Mouse (Mus musculus): ENCODE measurements around the gene Hint1. TPM values are rescaled to one million over a fixed set of nuclear protein-coding genes. Genes with fewer than 3 reads are reported as not detected.
A peak's percentile ranks its signal among the peaks of the same experiment; 100 is the strongest.
"Not testable (repeated sequence)": the region's sequence is repeated elsewhere in the genome, so short reads cannot be mapped to it uniquely, and the experiment has no call there.

The Hint1 gene
- polyA plus RNA-seq, 1 experiment = 324 TPM

DNA sequence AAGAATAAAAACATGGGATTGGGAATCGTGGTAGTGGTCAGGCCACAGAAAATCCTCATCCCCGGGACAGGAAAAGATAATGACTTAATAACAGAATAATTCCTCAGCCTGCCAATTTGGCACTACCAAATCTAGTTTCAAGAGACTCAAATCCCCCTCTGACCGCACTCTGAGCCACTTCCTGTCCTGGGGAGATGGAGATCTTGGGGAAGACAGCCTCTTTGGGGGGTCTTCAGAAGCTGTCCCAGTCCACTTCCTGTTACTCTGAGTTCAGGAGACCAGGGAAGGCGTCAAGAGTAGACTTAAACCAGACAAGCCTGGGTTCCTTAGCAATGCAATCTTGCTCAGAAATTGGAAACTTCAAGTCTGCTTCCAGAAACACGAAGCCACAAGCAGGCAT is 21.2 kb upstream of the Hint1 start:
- H3K27me3 ChIP-seq (ENCODE audit: control insufficient read depth, insufficient read depth, low read length, poor library complexity, severe bottlenecking) = no peaks in the 10 kb centered on the region
- H3K4me1 ChIP-seq (ENCODE audit: control insufficient read depth, insufficient read depth, low read length) = no peaks in the 10 kb centered on the region
- H3K27ac ChIP-seq (ENCODE audit: insufficient read depth, low read length) = no peak overlapping the region
- H3K4me3 ChIP-seq (ENCODE audit: low read depth, low read length) = no peak overlapping the region
- TF ChIP-seq POLR2A (IDR thresholded peaks at IDR 0.05; ENCODE audit: insufficient read depth, low read length) (no peak), EP300 (IDR thresholded peaks at IDR 0.05; ENCODE audit: insufficient read depth, low read depth, low read length) (no peak), CTCF (IDR thresholded peaks at IDR 0.05; ENCODE audit: low read depth, low read length) (no peak)
- peaks cover 3% of the 10 kb centered on the region; the same call in 1 of the 2 replicates for H3K9me3 ChIP-seq (replicated peaks; ENCODE audit: control insufficient read depth, insufficient read depth, low read length, poor library complexity, severe bottlenecking)
- H3K36me3 ChIP-seq (ENCODE audit: control insufficient read depth, insufficient read depth, low read length, poor library complexity, severe bottlenecking) = no peaks in the 10 kb centered on the region
- H3K9ac ChIP-seq (ENCODE audit: low read depth, poor library complexity, severe bottlenecking) = no peak overlapping the region

DNA sequence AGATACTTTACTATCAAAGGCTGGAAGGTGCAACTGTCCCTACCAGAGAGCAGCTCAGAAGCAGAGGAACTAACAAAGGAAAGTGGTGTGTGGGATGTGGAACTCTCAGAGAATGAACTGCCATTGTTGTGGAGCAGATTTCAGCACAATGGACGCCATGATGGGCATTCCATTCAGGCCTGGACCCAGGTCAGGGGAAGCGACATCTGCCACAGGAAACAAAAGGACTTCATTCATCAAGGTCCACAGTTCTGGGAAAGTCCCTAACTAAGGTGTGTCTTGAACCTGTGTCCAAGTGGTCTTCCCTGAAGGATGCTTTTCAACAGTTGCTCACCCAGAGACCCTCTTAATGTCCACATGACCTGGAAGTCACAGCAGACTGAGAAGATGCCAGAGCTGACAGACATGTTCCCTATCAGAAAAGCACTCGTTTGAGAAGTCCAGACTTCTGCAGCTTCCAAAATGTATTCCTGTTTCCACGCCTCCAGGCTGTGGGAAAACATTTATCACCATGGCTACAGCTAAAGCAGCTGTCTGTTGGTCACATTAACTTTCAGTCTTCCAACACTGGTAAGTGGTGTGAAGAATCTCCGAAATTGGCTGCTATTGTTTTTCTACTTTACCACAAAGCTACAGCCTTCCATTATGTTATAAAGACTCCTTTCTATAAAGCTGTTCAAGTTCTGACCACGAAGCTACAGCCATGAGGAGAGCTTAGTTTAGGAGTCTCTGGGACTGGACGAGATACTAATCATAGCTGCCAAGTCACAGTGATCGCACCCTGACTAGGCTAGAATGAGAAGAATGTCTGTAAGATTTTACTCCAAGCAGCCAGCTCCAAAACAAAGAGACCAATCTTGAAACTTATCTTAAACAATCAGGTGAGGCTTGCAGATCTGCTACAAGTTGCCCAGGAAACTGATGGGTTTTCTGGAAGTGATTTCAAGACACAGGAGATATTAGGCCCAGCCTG is 20.4 kb upstream of the Hint1 start:
- H3K27ac ChIP-seq (ENCODE audit: insufficient read depth, low read length) = no peak overlapping the region
- TF ChIP-seq EP300 (IDR thresholded peaks at IDR 0.05; ENCODE audit: insufficient read depth, low read depth, low read length) = no peak
- TF ChIP-seq POLR2A (IDR thresholded peaks at IDR 0.05; ENCODE audit: insufficient read depth, low read length) = no peak
- no peak for TF ChIP-seq CTCF (IDR thresholded peaks at IDR 0.05; ENCODE audit: low read depth, low read length)

DNA sequence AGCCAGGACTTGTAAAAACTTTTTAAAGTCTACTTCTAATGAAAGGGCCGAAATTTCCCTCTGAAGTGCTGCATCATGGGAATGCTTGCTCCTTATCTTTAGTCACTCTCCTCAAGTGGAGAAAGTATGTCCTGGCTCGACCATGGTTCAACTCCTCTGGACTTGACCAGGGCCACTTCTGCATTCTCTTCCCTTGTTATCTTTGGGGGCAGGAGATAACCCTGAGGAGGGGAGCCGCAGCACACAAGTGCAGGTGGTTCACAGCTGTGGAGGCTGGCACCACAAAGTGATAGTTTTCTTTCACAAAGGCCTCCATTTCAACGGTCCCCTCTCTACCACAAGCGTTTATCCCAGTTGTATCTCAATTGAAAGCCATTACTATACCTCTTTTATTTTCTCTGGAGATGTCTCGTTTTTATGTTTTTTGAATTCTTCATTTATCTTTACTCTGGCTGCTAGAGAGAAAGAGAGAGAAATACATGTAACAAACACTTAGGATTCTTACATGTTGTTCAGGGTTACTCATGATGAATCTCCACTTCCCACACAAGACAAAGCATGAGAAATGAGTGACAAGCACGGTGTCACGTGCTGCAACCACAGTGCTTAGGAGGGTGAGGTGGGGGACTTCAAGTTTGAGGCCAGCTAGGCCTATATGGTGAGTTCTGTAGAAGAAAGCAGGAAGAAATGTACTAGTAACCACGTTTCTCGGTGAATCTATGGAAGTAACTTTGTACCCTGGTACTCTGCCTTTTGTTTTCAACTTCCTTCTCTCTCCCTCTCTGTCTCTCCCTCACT is 16.0 kb upstream of the Hint1 start:
- Histone ChIP-seq H3K27ac (ENCODE audit: insufficient read depth, low read length) (no peak overlapping the region), H3K4me3 (ENCODE audit: low read depth, low read length) (no peak overlapping the region), H3K9ac (ENCODE audit: low read depth, poor library complexity, severe bottlenecking) (no peak overlapping the region), H3K4me1 (ENCODE audit: control insufficient read depth, insufficient read depth, low read length) (no peaks in the 10 kb centered on the region), H3K27me3 (ENCODE audit: control insufficient read depth, insufficient read depth, low read length, poor library complexity, severe bottlenecking) (no peaks in the 10 kb centered on the region), H3K9me3 (replicated peaks; ENCODE audit: control insufficient read depth, insufficient read depth, low read length, poor library complexity, severe bottlenecking) (peaks cover 3% of the 10 kb centered on the region; the same call in 1 of the 2 replicates), H3K36me3 (ENCODE audit: control insufficient read depth, insufficient read depth, low read length, poor library complexity, severe bottlenecking) (no peaks in the 10 kb centered on the region)
- no peak for TF ChIP-seq EP300 (IDR thresholded peaks at IDR 0.05; ENCODE audit: insufficient read depth, low read depth, low read length)
- no peak for TF ChIP-seq CTCF (IDR thresholded peaks at IDR 0.05; ENCODE audit: low read depth, low read length)
- no peak for TF ChIP-seq POLR2A (IDR thresholded peaks at IDR 0.05; ENCODE audit: insufficient read depth, low read length)

More for the DNA sequence above, 20.4 kb upstream of the Hint1 start:
- no peaks in the 10 kb centered on the region for H3K36me3 ChIP-seq (ENCODE audit: control insufficient read depth, insufficient read depth, low read length, poor library complexity, severe bottlenecking)
- H3K27me3 ChIP-seq (ENCODE audit: control insufficient read depth, insufficient read depth, low read length, poor library complexity, severe bottlenecking) = no peaks in the 10 kb centered on the region
- H3K9me3 ChIP-seq (replicated peaks; ENCODE audit: control insufficient read depth, insufficient read depth, low read length, poor library complexity, severe bottlenecking) = peaks cover 3% of the 10 kb centered on the region; the same call in 1 of the 2 replicates
- no peaks in the 10 kb centered on the region for H3K4me1 ChIP-seq (ENCODE audit: control insufficient read depth, insufficient read depth, low read length)
- H3K4me3 ChIP-seq (ENCODE audit: low read depth, low read length) = no peak overlapping the region
- no peak overlapping the region for H3K9ac ChIP-seq (ENCODE audit: low read depth, poor library complexity, severe bottlenecking)

DNA sequence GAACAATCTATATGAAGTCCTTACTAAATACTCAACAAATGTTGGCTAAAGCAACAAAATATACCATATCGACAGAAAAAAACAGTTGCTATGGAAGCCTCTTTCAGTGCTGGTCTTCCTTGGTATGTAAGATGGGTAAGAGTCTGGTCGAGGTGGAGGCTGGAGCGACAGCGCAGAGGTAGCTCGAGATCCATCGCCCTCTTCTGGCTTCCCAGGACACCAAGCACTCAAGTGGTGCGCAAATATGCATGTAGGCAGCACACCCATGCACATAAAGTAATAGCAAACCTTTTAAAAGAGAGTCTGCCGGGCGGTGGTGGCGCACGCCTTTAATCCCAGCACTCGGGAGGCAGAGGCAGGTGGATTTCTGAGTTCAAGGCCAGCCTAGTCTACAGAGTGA is 14.5 kb upstream of the Hint1 start:
- Histone ChIP-seq H3K27ac (ENCODE audit: insufficient read depth, low read length) (no peak overlapping the region), H3K9ac (ENCODE audit: low read depth, poor library complexity, severe bottlenecking) (no peak overlapping the region), H3K27me3 (ENCODE audit: control insufficient read depth, insufficient read depth, low read length, poor library complexity, severe bottlenecking) (no peaks in the 10 kb centered on the region), H3K4me3 (ENCODE audit: low read depth, low read length) (no peak overlapping the region), H3K36me3 (ENCODE audit: control insufficient read depth, insufficient read depth, low read length, poor library complexity, severe bottlenecking) (no peaks in the 10 kb centered on the region), H3K9me3 (replicated peaks; ENCODE audit: control insufficient read depth, insufficient read depth, low read length, poor library complexity, severe bottlenecking) (peaks cover 3% of the 10 kb centered on the region; the same call in 1 of the 2 replicates), H3K4me1 (ENCODE audit: control insufficient read depth, insufficient read depth, low read length) (no peaks in the 10 kb centered on the region)
- no peak for TF ChIP-seq POLR2A (IDR thresholded peaks at IDR 0.05; ENCODE audit: insufficient read depth, low read length)
- peak; percentile 36 for TF ChIP-seq CTCF (IDR thresholded peaks at IDR 0.05; ENCODE audit: low read depth, low read length)
- no peak for TF ChIP-seq EP300 (IDR thresholded peaks at IDR 0.05; ENCODE audit: insufficient read depth, low read depth, low read length)

DNA sequence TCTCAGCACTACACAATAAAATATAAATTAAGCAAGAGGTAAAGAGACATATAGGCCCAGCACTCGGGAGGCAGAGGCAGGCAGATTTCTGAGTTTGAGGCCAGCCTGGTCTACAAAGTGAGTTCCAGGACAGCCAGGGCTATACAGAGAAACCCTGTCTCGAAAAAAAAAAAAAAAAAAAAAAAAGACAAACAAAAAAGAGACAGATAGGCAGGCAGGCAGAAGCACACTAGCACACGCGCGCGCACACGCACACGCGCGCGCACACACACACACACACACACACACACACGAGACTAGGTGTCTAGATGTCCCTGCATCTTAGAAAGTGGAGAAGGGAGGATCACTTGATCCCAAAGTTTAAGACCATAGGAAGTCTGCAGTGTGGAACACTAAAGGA is 7.3 kb upstream of the Hint1 start:
- H3K9ac ChIP-seq (ENCODE audit: low read depth, poor library complexity, severe bottlenecking) = peak overlapping the region; percentile 37; the same call in 1 of the 2 replicates
- H3K4me1 ChIP-seq (ENCODE audit: control insufficient read depth, insufficient read depth, low read length); H3K9me3 ChIP-seq (replicated peaks; ENCODE audit: control insufficient read depth, insufficient read depth, low read length, poor library complexity, severe bottlenecking); H3K27me3 ChIP-seq (ENCODE audit: control insufficient read depth, insufficient read depth, low read length, poor library complexity, severe bottlenecking); H3K36me3 ChIP-seq (ENCODE audit: control insufficient read depth, insufficient read depth, low read length, poor library complexity, severe bottlenecking): not testable (repeated sequence)
- peak overlapping the region; percentile 53 for H3K4me3 ChIP-seq (ENCODE audit: low read depth, low read length)
- peak overlapping the region; percentile 89 for H3K27ac ChIP-seq (ENCODE audit: insufficient read depth, low read length)

Measured in ES-Bruce4 (cell line).